Mouse (Mus musculus) CH12.LX (cell line): Measurements from ENCODE around the gene Tubb5. TPM values are rescaled to one million over a fixed set of nuclear protein-coding genes. Genes with fewer than 3 reads are reported as not detected.
A peak's percentile ranks its signal among the peaks of the same experiment; 100 is the strongest.

Source experiments
- DNase-seq: peaks from one replicate; pipeline ENCODE4 v3.0.0-alpha.2; 2013; ENCODE audit errors: extremely low read depth
- H3K27ac ChIP-seq: 2 replicates; pipeline ENCODE4 v1.5.1; 2012; ENCODE audit warnings: low read depth, mild to moderate bottlenecking, control low read depth, moderate library complexity; ENCODE audit not compliant: insufficient read depth
- H3K27me3 ChIP-seq: replicated peaks from 2 replicates; pipeline ENCODE3; 2012; ENCODE audit warnings: inconsistent platforms
- H3K36me3 ChIP-seq, 2 experiments: replicated peaks in 1 of 2; 2 replicates each; pipeline versions ENCODE3 to v1.6.1; 2012; ENCODE audit warnings: inconsistent platforms in 1 of 2, low read length in 1 of 2, mild to moderate bottlenecking in 1 of 2, mixed read lengths in 1 of 2, moderate library complexity in 1 of 2; ENCODE audit not compliant: control insufficient read depth in 1 of 2, insufficient read depth in 1 of 2
- H3K4me1 ChIP-seq, 2 experiments: 2 replicates each; pipeline ENCODE4 v1.6.1; 2012; ENCODE audit warnings: inconsistent platforms in 1 of 2, moderate library complexity in 1 of 2; ENCODE audit not compliant: insufficient read depth in 2 of 2, control insufficient read depth in 1 of 2
- H3K4me2 ChIP-seq: 2 replicates; pipeline ENCODE4 v1.6.1; 2012; ENCODE audit warnings: low read depth, mild to moderate bottlenecking, control low read depth; ENCODE audit not compliant: poor library complexity, insufficient read depth, severe bottlenecking
- H3K4me3 ChIP-seq, 3 experiments: fragments of 150-350 bp in 1 of 3; sonication (generic) in 1 of 3; replicated peaks in 1 of 3; 2 replicates each; pipeline versions ENCODE3 to v1.5.1; 2011 to 2012; ENCODE audit warnings: low read depth in 2 of 3, low read length in 2 of 3, mild to moderate bottlenecking in 2 of 3, moderate library complexity in 2 of 3, control low read depth in 1 of 3, improper control_type of control experiment in 1 of 3, inconsistent platforms in 1 of 3, mixed read lengths in 1 of 3; ENCODE audit not compliant: poor library complexity in 1 of 3
- H3K79me2 ChIP-seq: replicated peaks from 2 replicates; pipeline ENCODE4 v1.6.1; 2012; ENCODE audit warnings: mild to moderate bottlenecking, moderate library complexity; ENCODE audit not compliant: control insufficient read depth, poor library complexity, insufficient read depth, severe bottlenecking; ENCODE audit errors: extremely low read depth
- H3K9ac ChIP-seq: 2 replicates; pipeline ENCODE4 v1.6.1; 2012; ENCODE audit warnings: low read depth, mild to moderate bottlenecking, control low read depth, moderate library complexity; ENCODE audit not compliant: insufficient read depth
- H3K9me3 ChIP-seq: replicated peaks from 2 replicates; pipeline ENCODE3; 2012; ENCODE audit warnings: low read length, inconsistent platforms, mixed read lengths
- BHLHE40 ChIP-seq: IDR thresholded peaks from 2 replicates; pipeline ENCODE4 v1.6.1; 2011; ENCODE audit warnings: mild to moderate bottlenecking, low read depth, low read length, improper control_type of control experiment
- CHD1 ChIP-seq: IDR thresholded peaks from 2 replicates; pipeline ENCODE4 v1.6.1; 2012; ENCODE audit warnings: low read depth, low read length, improper control_type of control experiment, inconsistent platforms
- CHD2 ChIP-seq: IDR thresholded peaks from 2 replicates; pipeline ENCODE4 v1.6.1; 2011; ENCODE audit warnings: low read length, improper control_type of control experiment
- CTCF ChIP-seq, 2 experiments: IDR thresholded peaks in 1 of 2; conservative IDR thresholded peaks in 1 of 2; 2 replicates each; pipeline ENCODE4 v1.5.1; 2011 to 2012; ENCODE audit warnings: low read depth in 2 of 2, low read length in 2 of 2, improper control_type of control experiment in 1 of 2, inconsistent platforms in 1 of 2, mild to moderate bottlenecking in 1 of 2, moderate library complexity in 1 of 2
- E2F4 ChIP-seq: IDR thresholded peaks from 2 replicates; pipeline ENCODE4 v1.6.1; 2011; ENCODE audit warnings: low read depth, low read length, improper control_type of control experiment; ENCODE audit not compliant: insufficient replicate concordance
- ETS1 ChIP-seq: conservative IDR thresholded peaks from 2 replicates; pipeline ENCODE4 v1.6.1; 2012; ENCODE audit warnings: low read depth, mild to moderate bottlenecking, inconsistent platforms, low read length, improper control_type of control experiment, moderate library complexity
- GABPA ChIP-seq: IDR thresholded peaks from 2 replicates; pipeline ENCODE4 v1.6.1; 2012; ENCODE audit warnings: low read depth, low read length, improper control_type of control experiment, inconsistent platforms; ENCODE audit not compliant: insufficient replicate concordance
- JUN ChIP-seq: IDR thresholded peaks from 2 replicates; pipeline ENCODE4 v1.6.1; 2011; ENCODE audit warnings: low read depth, mild to moderate bottlenecking, low read length, improper control_type of control experiment, moderate library complexity; ENCODE audit not compliant: insufficient read depth
- JUND ChIP-seq: conservative IDR thresholded peaks from 2 replicates; pipeline ENCODE4 v1.6.1; 2011; ENCODE audit warnings: low read depth, low read length, improper control_type of control experiment
- MAFK ChIP-seq: IDR thresholded peaks from 2 replicates; pipeline ENCODE4 v1.6.1; 2011; ENCODE audit warnings: low read length, improper control_type of control experiment; ENCODE audit not compliant: insufficient replicate concordance
- MYC ChIP-seq: IDR thresholded peaks from 2 replicates; pipeline ENCODE4 v1.6.1; 2011; ENCODE audit warnings: low read depth, mild to moderate bottlenecking, improper control_type of control experiment, low read length
- NELFE ChIP-seq: IDR thresholded peaks from 2 replicates; pipeline ENCODE4 v1.6.1; 2011; ENCODE audit warnings: low read depth, low read length, improper control_type of control experiment
- NRF1 ChIP-seq: IDR thresholded peaks from 2 replicates; pipeline ENCODE4 v1.6.1; 2014; ENCODE audit warnings: low read depth, mild to moderate bottlenecking, inconsistent platforms, low read length, improper control_type of control experiment, moderate library complexity
- POLR2AphosphoS2 ChIP-seq: IDR thresholded peaks from 2 replicates; pipeline ENCODE4 v1.6.1; 2011; ENCODE audit warnings: low read depth, low read length, improper control_type of control experiment
- RAD21 ChIP-seq: IDR thresholded peaks from 2 replicates; pipeline ENCODE4 v1.6.1; 2011; ENCODE audit warnings: low read depth, mild to moderate bottlenecking, low read length, improper control_type of control experiment, moderate library complexity
- RCOR1 ChIP-seq: conservative IDR thresholded peaks from 2 replicates; pipeline ENCODE4 v1.6.1; 2012; ENCODE audit warnings: low read depth, mild to moderate bottlenecking, inconsistent platforms, low read length, improper control_type of control experiment
- SIN3A ChIP-seq: IDR thresholded peaks from 2 replicates; pipeline ENCODE4 v1.6.1; 2012; ENCODE audit warnings: low read length, improper control_type of control experiment, inconsistent platforms
- SMC3 ChIP-seq: IDR thresholded peaks from 2 replicates; pipeline ENCODE4 v1.6.1; 2011; ENCODE audit warnings: low read depth, low read length, improper control_type of control experiment
- TBP ChIP-seq: conservative IDR thresholded peaks from 2 replicates; pipeline ENCODE4 v1.6.1; 2011; ENCODE audit warnings: low read depth, low read length, improper control_type of control experiment
- TCF12 ChIP-seq: IDR thresholded peaks from 2 replicates; pipeline ENCODE4 v1.6.1; 2014; ENCODE audit warnings: low read depth, mild to moderate bottlenecking, inconsistent platforms, low read length, improper control_type of control experiment
- USF1 ChIP-seq: IDR thresholded peaks from 2 replicates; pipeline ENCODE4 v1.6.1; 2014; ENCODE audit warnings: low read depth, mild to moderate bottlenecking, inconsistent platforms, low read length, improper control_type of control experiment
- USF2 ChIP-seq: conservative IDR thresholded peaks from 2 replicates; pipeline ENCODE4 v1.6.1; 2011; ENCODE audit warnings: low read depth, low read length, improper control_type of control experiment
- ZC3H11A ChIP-seq: IDR thresholded peaks from 2 replicates; pipeline ENCODE4 v1.6.1; 2012; ENCODE audit warnings: low read depth, mild to moderate bottlenecking, inconsistent platforms, low read length, improper control_type of control experiment
- ZKSCAN1 ChIP-seq: IDR thresholded peaks from 2 replicates; pipeline ENCODE4 v1.6.1; 2012; ENCODE audit warnings: low read depth, inconsistent platforms, low read length, improper control_type of control experiment, borderline replicate concordance
- ZMIZ1 ChIP-seq: IDR thresholded peaks from 2 replicates; pipeline ENCODE4 v1.6.1; 2012; ENCODE audit warnings: low read depth, mild to moderate bottlenecking, inconsistent platforms, low read length, improper control_type of control experiment
- ZNF384 ChIP-seq: IDR thresholded peaks from 2 replicates; pipeline ENCODE4 v1.6.1; 2012; ENCODE audit warnings: low read depth, low read length, improper control_type of control experiment, inconsistent platforms
- dilution Hi-C: fragments of 300-500 bp; cut with MboI; formaldehyde crosslinking; loops from 2 replicates; pipeline ENCODE4 v1.14.3; 2020; ENCODE audit warnings: low sequenced_read_pairs; ENCODE audit not compliant: extremely low pct_unique_long_range_greater_than_20kb, extremely low pct_ligation_motif_present
- in situ Hi-C: fragments of 300-500 bp; cut with MboI; formaldehyde crosslinking; loops from 3 replicates; pipeline ENCODE4 v1.14.3; 2019; ENCODE audit warnings: low sequenced_read_pairs, low pct_ligation_motif_present, low pct_unique_long_range_greater_than_20kb, mixed read lengths
- polyA plus RNA-seq: library from polyadenylated mRNA; unstranded; fragments of >175 nt; gene quantifications from 2 replicates; pipeline ENCODE4 v1.2.1, GENCODE M21; 2012; ENCODE audit warnings: low read depth; ENCODE audit not compliant: insufficient read length
- total RNA-seq, 2 experiments: library from RNA; depleted of rRNA; stranded (reverse); fragments of 300-350 nt in 1 of 2; fragments of >200 nt in 1 of 2; gene quantifications; 2 replicates each; pipeline ENCODE4 v1.2.3; 2012 to 2014

The Tubb5 gene
- total and polyA plus RNA-seq, 3 experiments, result 1,014 to 1,121 (median 1,053) TPM

GRCm38 (mm10) chr17:35813245-35813647, 24.9 kb downstream of the Tubb5 start (continued):
- TF ChIP-seq GABPA (no peak), CTCF (conservative IDR thresholded peaks at IDR 0.05 in 1 of 2, IDR thresholded peaks at IDR 0.05 in 1 of 2; ENCODE audit: low read depth in 2 of 2, low read length in 2 of 2) (no peak), MYC (peak; percentile 55; the same call in 1 of the 2 replicates), MAFK (no peak), ETS1 (peak; percentile 55), RCOR1 (peak; percentile 75)

DNA sequence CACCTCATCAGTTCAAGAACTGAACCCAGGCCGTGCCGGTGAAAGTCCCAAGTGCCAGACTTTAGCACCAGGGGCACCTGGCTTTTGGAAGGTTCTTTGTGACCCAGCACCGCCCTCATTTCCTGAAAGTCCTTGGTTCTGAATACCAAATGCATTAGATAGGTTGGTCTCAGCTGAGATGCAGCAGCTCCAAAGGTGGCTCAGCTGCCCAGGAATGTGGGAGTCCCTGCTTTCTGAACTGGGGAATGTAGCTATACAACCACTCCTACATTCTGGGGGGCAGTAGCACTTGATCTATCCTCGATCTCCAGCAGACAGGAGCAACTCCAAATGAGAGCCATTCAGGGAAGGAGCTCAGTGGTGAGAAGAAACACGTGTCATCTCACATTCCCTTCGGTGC, 25.4 kb downstream of the Tubb5 start:
- dilution Hi-C loops, result no loop called here
- Histone ChIP-seq H3K9ac (no peak overlapping the region), H3K4me1 (peaks cover 25 to 41% of the 10 kb centered on the region in 2 experiments), H3K27me3 (no peaks in the 10 kb centered on the region), H3K4me2 (no peak overlapping the region; the same call in 1 of the 2 replicates), H3K9me3 (no peaks in the 10 kb centered on the region), H3K27ac (peak overlapping the region; percentile 46), H3K4me3 (no peak overlapping the region), H3K36me3 (no peaks in the 10 kb centered on the region), H3K79me2 (no peaks in the 10 kb centered on the region)
- DNase-seq, result no peak
- TF ChIP-seq MYC (no peak), POLR2AphosphoS2 (no peak), TBP (no peak), CHD1 (no peak)
- in situ Hi-C loops, result no loop called here

DNA sequence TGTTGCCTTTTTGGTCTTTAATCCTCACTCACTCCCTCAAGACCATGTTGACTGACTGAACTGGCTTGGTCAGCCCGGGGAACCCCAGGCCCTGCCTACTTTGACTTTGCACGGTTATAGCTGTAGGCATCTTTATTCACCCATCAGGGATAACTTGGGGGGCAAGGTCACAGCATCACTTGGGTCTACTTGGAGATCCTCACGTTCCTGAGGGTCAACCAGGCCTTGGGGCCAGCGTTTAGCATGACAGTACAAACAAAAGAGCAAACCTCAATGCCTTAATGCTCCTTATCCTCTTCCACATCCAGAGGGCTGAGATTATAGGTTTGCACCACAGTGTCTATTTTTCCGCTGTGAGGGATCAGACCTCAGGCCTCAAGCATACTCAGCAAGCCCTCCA, 25.8 kb downstream of the Tubb5 start:
- TF ChIP-seq ZNF384, result no peak
- no peak for TF ChIP-seq RAD21
- TF ChIP-seq CHD1, result no peak
- TF ChIP-seq USF2, result no peak
- no peak for TF ChIP-seq JUND
- no peak for TF ChIP-seq MAFK
- no peak for TF ChIP-seq ZKSCAN1
- no peak for TF ChIP-seq USF1
- no peak for TF ChIP-seq NRF1
- TF ChIP-seq SMC3, result no peak
- TF ChIP-seq JUN, result no peak
- no peak for TF ChIP-seq ZC3H11A
- no peak for TF ChIP-seq E2F4
- TF ChIP-seq TCF12, result no peak
- no peak for TF ChIP-seq ZMIZ1
- no peak for TF ChIP-seq BHLHE40
- TF ChIP-seq NELFE, result no peak
- no peak for TF ChIP-seq CHD2
- TF ChIP-seq SIN3A, result no peak
- in situ Hi-C loops, result no loop called here
- H3K27me3 ChIP-seq, result no peaks in the 10 kb centered on the region

More for the DNA sequence above, 25.8 kb downstream of the Tubb5 start:
- Histone ChIP-seq H3K79me2 (no peaks in the 10 kb centered on the region), H3K36me3 (no peaks in the 10 kb centered on the region), H3K27ac (no peak overlapping the region), H3K9me3 (no peaks in the 10 kb centered on the region), H3K4me3 (no peak overlapping the region), H3K4me2 (no peak overlapping the region), H3K4me1 (peaks cover 25 to 41% of the 10 kb centered on the region in 2 experiments), H3K9ac (no peak overlapping the region)
- dilution Hi-C loops, result no loop called here
- DNase-seq, result no peak
